Mouse (Mus musculus) kidney, embryonic 14.5 days (tissue): Measurements from ENCODE around the gene Zmiz1. TPM values are rescaled to one million over a fixed set of nuclear protein-coding genes. Genes with fewer than 3 reads are reported as not detected.

Experiments used
- ATAC-seq: fragments of 200-750 bp; cut with Nextera tagmentation; 2 replicates; pipeline ENCODE4 v1.8.0; 2017; ENCODE audit warnings: moderate number of reproducible peaks, mild to moderate bottlenecking, moderate TSS enrichment, moderate library complexity; ENCODE audit not compliant: low FRiP score, low TSS enrichment
- H3K27ac ChIP-seq: fragments of 300-500 bp; sonication (generic); 2 replicates; pipeline ENCODE4 v1.5.1; 2014; ENCODE audit warnings: low read depth, mild to moderate bottlenecking, low read length, moderate library complexity, mixed read lengths
- H3K27me3 ChIP-seq: fragments of 300-500 bp; sonication (generic); 2 replicates; pipeline ENCODE4 v1.6.1; 2014; ENCODE audit warnings: mild to moderate bottlenecking, low read length; ENCODE audit not compliant: control insufficient read depth, insufficient read depth
- H3K36me3 ChIP-seq: fragments of 300-500 bp; sonication (generic); 2 replicates; pipeline ENCODE4 v1.6.1; 2014; ENCODE audit warnings: low read length, mixed read lengths; ENCODE audit not compliant: control insufficient read depth, insufficient read depth
- H3K4me1 ChIP-seq: fragments of 300-500 bp; sonication (generic); 2 replicates; pipeline ENCODE4 v1.6.1; 2014; ENCODE audit warnings: low read length, mixed read lengths; ENCODE audit not compliant: control insufficient read depth, insufficient read depth
- H3K4me2 ChIP-seq: fragments of 300-500 bp; sonication (generic); replicated peaks from 2 replicates; pipeline ENCODE4 v1.6.1; 2014; ENCODE audit warnings: low read depth, mild to moderate bottlenecking, low read length
- H3K4me3 ChIP-seq: fragments of 300-500 bp; sonication (generic); 2 replicates; pipeline ENCODE4 v1.5.1; 2014; ENCODE audit warnings: mild to moderate bottlenecking, low read length
- H3K9ac ChIP-seq: fragments of 300-500 bp; sonication (generic); 2 replicates; pipeline ENCODE4 v1.6.1; 2014; ENCODE audit warnings: low read depth, mild to moderate bottlenecking, low read length, moderate library complexity
- H3K9me3 ChIP-seq: fragments of 300-500 bp; sonication (generic); 2 replicates; pipeline ENCODE4 v1.6.1; 2016; ENCODE audit warnings: low read length; ENCODE audit not compliant: control insufficient read depth
- WGBS: fragments of 180-500 bp; shearing (Covaris S2); extraction: QIAGEN DNeasy Blood & Tissue Kit; methylation state at CpG from one replicate; pipeline ENCODE4 v1.1.7; 2014; 5-methylcytosine and 5-hydroxymethylcytosine counted together
- polyA plus RNA-seq: library from polyadenylated mRNA; unstranded; fragments of >200 nt; fragmentation: Nextera tagmentation; extraction: Ambion mirVana; gene quantifications from 2 replicates; pipeline ENCODE4 v1.2.1, GENCODE M21; 2014

Gene Zmiz1
- polyA plus RNA-seq, 1 experiment from 2014 or later = 57.3 TPM

DNA sequence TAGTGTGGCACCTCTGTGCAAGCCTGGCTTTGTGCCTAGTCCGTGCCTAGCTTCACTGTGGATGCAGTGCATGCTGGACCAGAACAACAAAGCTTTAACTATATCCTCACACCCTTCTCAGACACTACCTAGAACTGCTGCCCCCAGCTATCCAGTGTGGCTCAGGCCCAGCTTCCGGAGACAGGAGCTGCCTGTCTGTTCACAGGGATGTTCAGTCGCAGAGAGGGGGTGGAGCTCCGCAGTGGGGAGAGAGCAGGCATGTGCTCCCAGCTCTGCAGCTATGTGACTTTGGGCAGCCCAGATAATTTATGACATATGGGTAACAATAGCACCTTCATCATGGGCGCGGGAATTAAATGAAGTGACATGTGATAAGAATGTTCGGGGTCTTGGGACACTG, 52.0 kb downstream of the Zmiz1 start:
- H3K4me2 ChIP-seq = no peak overlapping the region
- peaks cover 25% of the 10 kb centered on the region; the same call in 1 of the 2 replicates for H3K36me3 ChIP-seq
- no peak overlapping the region for H3K4me3 ChIP-seq
- ATAC-seq = no peak
- no peak overlapping the region for H3K27ac ChIP-seq
- WGBS = 47% methylated on average over 7 of the region's 7 CpGs
- peaks cover 55% of the 10 kb centered on the region for H3K4me1 ChIP-seq
- no peaks in the 10 kb centered on the region for H3K27me3 ChIP-seq
- H3K9me3 ChIP-seq = no peaks in the 10 kb centered on the region
- no peak overlapping the region for H3K9ac ChIP-seq

DNA sequence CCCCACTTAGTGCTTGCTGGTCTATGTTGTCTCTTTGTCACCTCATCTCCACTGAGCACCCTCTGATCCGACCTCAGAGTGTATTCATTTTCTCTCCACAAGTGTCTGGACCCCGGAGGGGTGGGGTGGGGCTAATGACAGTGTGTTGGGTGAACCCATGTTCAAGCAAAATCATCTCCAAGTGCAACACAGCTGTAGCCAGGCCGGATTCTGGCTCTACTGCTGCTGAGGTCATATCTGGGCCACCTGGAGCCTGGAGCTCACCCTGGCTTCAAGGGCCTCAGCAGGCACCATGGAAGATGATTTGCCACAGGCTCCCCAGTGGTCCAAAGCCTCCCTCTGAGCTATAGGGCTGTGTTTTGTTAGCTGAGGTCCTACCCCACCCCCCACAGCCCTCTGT, 52.6 kb downstream of the Zmiz1 start:
- H3K27me3 ChIP-seq = no peaks in the 10 kb centered on the region
- H3K4me3 ChIP-seq = no peak overlapping the region
- 33% methylated on average over 3 of the region's 3 CpGs for WGBS
- peaks cover 20% of the 10 kb centered on the region; the same call in 1 of the 2 replicates for H3K36me3 ChIP-seq
- no peak overlapping the region for H3K9ac ChIP-seq
- no peak for ATAC-seq
- peaks cover 61% of the 10 kb centered on the region for H3K4me1 ChIP-seq
- H3K9me3 ChIP-seq = no peaks in the 10 kb centered on the region
- no peak overlapping the region for H3K4me2 ChIP-seq
- H3K27ac ChIP-seq = peak overlapping the region; percentile 49; the same call in 1 of the 2 replicates

DNA sequence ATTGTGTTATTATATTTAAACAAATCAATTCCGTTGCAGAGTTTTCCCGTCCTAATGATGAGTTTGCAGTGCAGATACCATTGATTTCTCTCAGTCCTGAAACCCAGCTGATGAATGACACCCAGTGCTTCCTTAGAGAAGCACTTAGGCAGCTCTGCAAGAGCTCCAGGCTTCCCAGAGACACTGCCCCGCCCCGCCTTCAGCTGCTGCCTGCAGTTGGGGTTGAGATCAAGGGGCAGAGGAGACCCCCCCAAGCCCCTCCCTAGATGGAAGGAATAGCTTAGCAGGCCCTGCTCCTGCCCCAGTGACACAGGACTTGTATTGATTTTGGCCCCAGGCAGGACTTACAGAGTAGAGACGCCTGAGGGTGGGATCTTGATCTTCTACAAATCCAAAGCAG, 53.0 kb downstream of the Zmiz1 start:
- peaks cover 18% of the 10 kb centered on the region; the same call in 1 of the 2 replicates for H3K36me3 ChIP-seq
- H3K27ac ChIP-seq = peak overlapping the region; percentile 49; the same call in 1 of the 2 replicates

DNA sequence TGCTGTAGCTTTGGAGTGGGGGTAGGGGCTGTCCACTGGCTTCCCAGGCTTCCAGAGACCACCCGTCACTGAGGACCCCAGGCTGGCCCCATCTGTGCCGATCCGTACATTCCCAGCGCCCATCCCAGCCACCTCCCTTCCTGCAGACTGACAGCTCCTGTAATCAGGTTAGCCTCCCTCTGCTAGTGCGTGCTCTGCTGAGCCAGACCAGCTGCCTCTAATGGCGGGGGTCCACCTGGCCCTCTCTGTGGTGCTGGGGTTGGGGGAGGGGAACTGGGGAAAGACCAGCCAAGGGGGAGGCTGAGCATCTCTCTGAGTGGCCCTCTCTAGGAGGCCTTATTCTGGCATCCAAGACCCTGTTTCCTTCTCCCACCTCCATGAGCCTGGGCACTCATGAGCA, 53.8 kb downstream of the Zmiz1 start:
- H3K4me3 ChIP-seq = no peak overlapping the region
- 22% methylated on average over 6 of the region's 6 CpGs for WGBS
- peak overlapping the region; percentile 49; the same call in 1 of the 2 replicates for H3K27ac ChIP-seq
- H3K27me3 ChIP-seq = no peaks in the 10 kb centered on the region
- peaks cover 13% of the 10 kb centered on the region; the same call in 1 of the 2 replicates for H3K36me3 ChIP-seq
- no peak overlapping the region for H3K4me2 ChIP-seq
- peaks cover 73% of the 10 kb centered on the region for H3K4me1 ChIP-seq
- H3K9ac ChIP-seq = no peak overlapping the region
- H3K9me3 ChIP-seq = no peaks in the 10 kb centered on the region
- ATAC-seq = peak; percentile 5; the same call in 1 of the 2 replicates

More for the DNA sequence above, 53.0 kb downstream of the Zmiz1 start:
- 27% methylated on average over 5 of the region's 5 CpGs for WGBS
- Histone ChIP-seq H3K4me1 (peaks cover 65% of the 10 kb centered on the region), H3K9ac (no peak overlapping the region), H3K4me3 (no peak overlapping the region), H3K9me3 (no peaks in the 10 kb centered on the region), H3K4me2 (no peak overlapping the region), H3K27me3 (no peaks in the 10 kb centered on the region)
- ATAC-seq = no peak

GRCm38 (mm10) chr14:25513496-25513895, 54.5 kb downstream of the Zmiz1 start:
- H3K27ac ChIP-seq = 0 out of 2 replicates have a peak overlapping the region, but pooled peaks have one; percentile 49
- 62% methylated on average over 8 of the region's 8 CpGs for WGBS

DNA sequence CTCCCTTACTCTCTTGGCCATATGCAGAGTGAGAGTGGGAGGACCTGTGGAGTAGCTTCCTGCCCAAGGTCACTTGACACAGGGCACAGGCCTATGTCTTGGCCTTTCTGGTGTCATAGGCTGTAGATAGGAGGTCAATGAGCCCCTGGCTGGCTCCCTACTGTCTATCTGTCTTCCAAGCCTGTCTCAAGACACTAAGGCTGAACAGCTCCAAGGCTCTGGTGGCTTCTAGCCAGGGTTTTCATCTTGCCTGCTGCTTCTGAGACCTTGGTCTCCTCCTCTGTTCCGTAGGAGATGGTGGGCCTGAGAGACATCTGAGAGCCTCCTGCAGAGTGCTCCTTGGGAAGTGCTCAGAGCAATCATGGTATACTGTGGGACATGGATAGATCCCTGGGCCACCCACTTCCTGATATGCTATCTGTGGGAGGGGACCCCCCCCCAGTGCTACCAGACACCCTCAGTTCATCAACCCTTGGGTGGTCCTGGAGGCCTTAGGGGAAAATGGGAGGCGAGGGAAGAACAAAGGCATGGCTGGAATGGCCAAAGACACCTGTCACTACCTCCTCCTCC, 56.0 kb downstream of the Zmiz1 start:
- no peaks in the 10 kb centered on the region for H3K27me3 ChIP-seq
- WGBS = 60% methylated on average over 2 of the region's 2 CpGs
- H3K4me2 ChIP-seq = no peak overlapping the region
- H3K4me3 ChIP-seq = no peak overlapping the region
- ATAC-seq = no peak
- H3K9me3 ChIP-seq = no peaks in the 10 kb centered on the region
- peaks cover 4% of the 10 kb centered on the region; the same call in 1 of the 2 replicates for H3K36me3 ChIP-seq
- H3K9ac ChIP-seq = no peak overlapping the region
- no peak overlapping the region for H3K27ac ChIP-seq
- H3K4me1 ChIP-seq = peaks cover 74% of the 10 kb centered on the region

More at GRCm38 (mm10) chr14:25513496-25513895, 54.5 kb downstream of the Zmiz1 start:
- Histone ChIP-seq H3K4me2 (no peak overlapping the region), H3K9ac (no peak overlapping the region), H3K9me3 (no peaks in the 10 kb centered on the region), H3K4me1 (peaks cover 74% of the 10 kb centered on the region), H3K4me3 (no peak overlapping the region), H3K27me3 (no peaks in the 10 kb centered on the region), H3K36me3 (peaks cover 12% of the 10 kb centered on the region; the same call in 1 of the 2 replicates)
- ATAC-seq = no peak

- Histone ChIP-seq H3K27me3 (no peaks in the 10 kb centered on the region), H3K9ac (no peak overlapping the region), H3K4me3 (no peak overlapping the region), H3K4me1 (peaks cover 69% of the 10 kb centered on the region), H3K4me2 (no peak overlapping the region), H3K27ac (peak overlapping the region; percentile 26; the same call in 1 of the 2 replicates), H3K9me3 (no peaks in the 10 kb centered on the region), H3K36me3 (peaks cover 4% of the 10 kb centered on the region; the same call in 1 of the 2 replicates)
- ATAC-seq = no peak
- WGBS = 48% methylated on average over 9 of the region's 9 CpGs
Observed at GRCm38 (mm10) chr14:25515924-25516323, 56.9 kb downstream of the Zmiz1 start.

GRCm38 (mm10) chr14:25516640-25517591, 57.9 kb downstream of the Zmiz1 start:
- Histone ChIP-seq H3K4me2 (no peak overlapping the region), H3K27me3 (no peaks in the 10 kb centered on the region), H3K4me3 (no peak overlapping the region), H3K4me1 (peaks cover 65% of the 10 kb centered on the region), H3K9me3 (no peaks in the 10 kb centered on the region), H3K9ac (peak overlapping the region; percentile 7; the same call in 1 of the 2 replicates), H3K36me3 (peaks cover 4% of the 10 kb centered on the region; the same call in 1 of the 2 replicates), H3K27ac (peak overlapping the region; percentile 84)
- 19% methylated on average over 13 of the region's 13 CpGs for WGBS
- ATAC-seq = peak; percentile 75
